Mouse (Mus musculus) MEL (cell line): Measurements from ENCODE around the gene Slc3a2. TPM values are rescaled to one million over a fixed set of nuclear protein-coding genes. Genes with fewer than 3 reads are reported as not detected.

Source experiments
- DNase-seq: peaks from one replicate; pipeline ENCODE4 v3.0.0; 2011; ENCODE audit warnings: low read depth, low spot score
- H3K27ac ChIP-seq: 2 replicates; pipeline ENCODE4 v1.5.1; 2012; ENCODE audit warnings: low read depth, mild to moderate bottlenecking, control low read depth, low read length, moderate library complexity; ENCODE audit not compliant: control insufficient read depth
- H3K27me3 ChIP-seq, 2 experiments: fragments of 150-350 bp in 1 of 2; sonication (generic) in 1 of 2; 2 replicates each; pipeline ENCODE4 v1.6.1; 2012; ENCODE audit warnings: low read length in 2 of 2, mild to moderate bottlenecking in 2 of 2, improper control_type of control experiment in 1 of 2, moderate library complexity in 1 of 2; ENCODE audit not compliant: insufficient read depth in 2 of 2, control insufficient read depth in 1 of 2
- H3K36me3 ChIP-seq, 2 experiments: 2 replicates each; pipeline ENCODE4 v1.6.1; 2012 to 2014; ENCODE audit warnings: low read length in 2 of 2, improper control_type of control experiment in 1 of 2, inconsistent platforms in 1 of 2, mild to moderate bottlenecking in 1 of 2; ENCODE audit not compliant: insufficient read depth in 2 of 2, control insufficient read depth in 1 of 2
- H3K4me1 ChIP-seq, 2 experiments: fragments of 150-350 bp in 1 of 2; sonication (generic) in 1 of 2; 2 replicates each; pipeline ENCODE4 v1.6.1; 2012; ENCODE audit warnings: low read length in 2 of 2, improper control_type of control experiment in 1 of 2, mild to moderate bottlenecking in 1 of 2; ENCODE audit not compliant: insufficient read depth in 2 of 2, control insufficient read depth in 1 of 2
- H3K4me3 ChIP-seq, 2 experiments: fragments of 150-350 bp in 1 of 2; sonication (generic) in 1 of 2; 2 replicates each; pipeline ENCODE4 v1.5.1; 2012; ENCODE audit warnings: low read depth in 2 of 2, low read length in 2 of 2, mild to moderate bottlenecking in 2 of 2, moderate library complexity in 2 of 2, control low read depth in 1 of 2, improper control_type of control experiment in 1 of 2; ENCODE audit not compliant: control insufficient read depth in 1 of 2, insufficient read depth in 1 of 2
- H3K79me2 ChIP-seq: 2 replicates; pipeline ENCODE4 v1.6.1; 2012; ENCODE audit warnings: mild to moderate bottlenecking, low read length, moderate library complexity; ENCODE audit not compliant: control insufficient read depth, poor library complexity, insufficient read depth
- H3K9ac ChIP-seq: 2 replicates; pipeline ENCODE4 v1.6.1; 2012; ENCODE audit warnings: low read depth, mild to moderate bottlenecking, control low read depth, low read length, moderate library complexity; ENCODE audit not compliant: control insufficient read depth, poor library complexity, severe bottlenecking
- H3K9me3 ChIP-seq: fragments of 150-350 bp; sonication (generic); replicated peaks from 2 replicates; pipeline ENCODE4 v1.6.1; 2012; ENCODE audit warnings: mild to moderate bottlenecking, low read length, improper control_type of control experiment, moderate library complexity; ENCODE audit not compliant: insufficient read depth
- ETS1 ChIP-seq: IDR thresholded peaks from 2 replicates; pipeline ENCODE4 v1.6.1; 2012; ENCODE audit warnings: low read depth, mild to moderate bottlenecking, inconsistent platforms, low read length, improper control_type of control experiment, moderate library complexity
- GATA1 ChIP-seq: IDR thresholded peaks from 2 replicates; pipeline ENCODE4 v1.6.1; 2011; ENCODE audit warnings: low read depth, low read length, improper control_type of control experiment
- MYB ChIP-seq: IDR thresholded peaks from 2 replicates; pipeline ENCODE4 v1.6.1; 2011; ENCODE audit warnings: mild to moderate bottlenecking, low read depth, low read length, improper control_type of control experiment
- NRF1 ChIP-seq: IDR thresholded peaks from 2 replicates; pipeline ENCODE4 v1.6.1; 2014; ENCODE audit warnings: low read depth, mild to moderate bottlenecking, inconsistent platforms, low read length, improper control_type of control experiment, moderate library complexity; ENCODE audit not compliant: poor library complexity, insufficient read depth, severe bottlenecking
- POLR2A ChIP-seq, 2 experiments: IDR thresholded peaks; 2 replicates each; pipeline ENCODE4 v1.6.1; 2011 to 2012; ENCODE audit warnings: low read length in 2 of 2, mild to moderate bottlenecking in 2 of 2, control low read depth in 1 of 2, improper control_type of control experiment in 1 of 2, low read depth in 1 of 2, moderate library complexity in 1 of 2; ENCODE audit not compliant: control insufficient read depth in 1 of 2, insufficient read depth in 1 of 2, poor library complexity in 1 of 2
- TAL1 ChIP-seq: IDR thresholded peaks from 2 replicates; pipeline ENCODE4 v1.6.1; 2012; ENCODE audit warnings: mild to moderate bottlenecking, inconsistent platforms, low read length, moderate library complexity, mixed read lengths
- TBP ChIP-seq: IDR thresholded peaks from 2 replicates; pipeline ENCODE4 v1.8.0; 2011; ENCODE audit warnings: low read depth, low read length, improper control_type of control experiment
- TCF12 ChIP-seq: IDR thresholded peaks from 2 replicates; pipeline ENCODE4 v1.6.1; 2014; ENCODE audit warnings: low read depth, mild to moderate bottlenecking, inconsistent platforms, low read length, improper control_type of control experiment, moderate library complexity
- polyA plus RNA-seq, 2 experiments: library from polyadenylated mRNA; stranded (reverse) in 1 of 2; unstranded in 1 of 2; fragments of >175 nt in 1 of 2; fragments of >200 nt in 1 of 2; gene quantifications; 2 replicates each; pipeline versions ENCODE4 v1.2.1 to v1.2.4; 2012; ENCODE audit warnings: low replicate concordance in 2 of 2, low read depth in 1 of 2; ENCODE audit not compliant: insufficient read length in 2 of 2, insufficient read depth in 1 of 2, missing spikeins in 1 of 2
- total RNA-seq: library from RNA; depleted of rRNA; stranded (reverse); fragments of 300-350 nt; gene quantifications from 2 replicates; pipeline ENCODE4 v1.2.3, GENCODE M21; 2012

Gene Slc3a2
- total and polyA plus RNA-seq, 3 experiments, result 164 to 670 (median 428) TPM

DNA sequence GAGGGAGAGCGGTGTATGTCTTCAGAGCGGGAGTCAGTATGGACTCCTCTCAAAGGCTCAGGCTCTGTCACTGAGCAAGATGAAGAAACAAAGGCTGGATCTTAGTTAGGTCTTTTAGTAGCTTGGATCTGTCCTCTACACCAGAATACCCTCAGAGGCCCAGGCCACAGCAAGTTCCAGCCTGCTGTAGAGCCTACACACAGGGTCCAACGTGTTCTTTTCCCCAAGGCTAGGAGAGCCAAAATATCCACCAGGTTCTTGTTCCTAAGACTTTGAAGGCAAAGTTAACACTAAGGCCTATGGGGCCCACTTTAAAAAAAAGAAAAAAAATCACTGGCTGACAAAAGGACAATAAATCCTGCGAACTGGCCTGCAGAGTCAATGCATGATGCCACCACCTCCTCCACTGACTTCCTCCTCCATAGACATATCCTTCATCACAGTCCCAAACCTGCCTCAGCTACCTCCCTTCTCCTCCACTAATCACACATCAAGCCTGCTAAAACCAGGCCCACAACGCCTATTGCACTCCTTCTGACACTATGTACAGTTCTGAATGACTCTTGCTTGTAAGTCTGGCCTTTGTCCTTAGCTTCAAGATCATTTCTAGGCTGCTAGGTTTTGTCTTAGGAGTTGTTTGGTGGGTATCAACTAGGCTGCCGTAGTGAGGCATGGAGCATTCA, 18.0 kb downstream of the Slc3a2 start:
- peaks cover 0 to 2% of the 10 kb centered on the region in 2 experiments; a peak in 1 of 4 replicates for H3K4me1 ChIP-seq
- no peak overlapping the region for H3K4me3 ChIP-seq
- H3K79me2 ChIP-seq, result peaks cover 3% of the 10 kb centered on the region; the same call in 1 of the 2 replicates
- DNase-seq, result no peak
- no peaks in the 10 kb centered on the region for H3K9me3 ChIP-seq
- no peak overlapping the region for H3K27ac ChIP-seq
- no peaks in the 10 kb centered on the region for H3K27me3 ChIP-seq
- no peak overlapping the region for H3K9ac ChIP-seq
- TF ChIP-seq GATA1, result no peak
- peak in 1 of 2 experiments; percentile 53; a peak in 2 of 4 replicates for TF ChIP-seq POLR2A (IDR thresholded peaks at IDR 0.05; ENCODE audit: control insufficient read depth in 1 of 2, insufficient read depth in 1 of 2, low read depth in 1 of 2, low read length in 2 of 2, poor library complexity in 1 of 2)
- peaks cover 4 to 8% of the 10 kb centered on the region in 2 experiments for H3K36me3 ChIP-seq

- Histone ChIP-seq H3K4me3 (no peak overlapping the region), H3K27me3 (no peaks in the 10 kb centered on the region), H3K9ac (no peak overlapping the region), H3K79me2 (no peaks in the 10 kb centered on the region), H3K4me1 (no peaks in the 10 kb centered on the region), H3K27ac (no peak overlapping the region), H3K36me3 (peaks cover 2 to 4% of the 10 kb centered on the region in 2 experiments; a peak in 3 of 4 replicates), H3K9me3 (no peaks in the 10 kb centered on the region)
- DNase-seq, result no peak
- TF ChIP-seq POLR2A (IDR thresholded peaks at IDR 0.05; ENCODE audit: control insufficient read depth in 1 of 2, insufficient read depth in 1 of 2, low read depth in 1 of 2, low read length in 2 of 2, poor library complexity in 1 of 2) (no peak), GATA1 (no peak), TAL1 (no peak), ETS1 (no peak)
These were observed 19.6 kb downstream of the Slc3a2 start for GRCm38 (mm10) chr19:8703571-8703970.

DNA sequence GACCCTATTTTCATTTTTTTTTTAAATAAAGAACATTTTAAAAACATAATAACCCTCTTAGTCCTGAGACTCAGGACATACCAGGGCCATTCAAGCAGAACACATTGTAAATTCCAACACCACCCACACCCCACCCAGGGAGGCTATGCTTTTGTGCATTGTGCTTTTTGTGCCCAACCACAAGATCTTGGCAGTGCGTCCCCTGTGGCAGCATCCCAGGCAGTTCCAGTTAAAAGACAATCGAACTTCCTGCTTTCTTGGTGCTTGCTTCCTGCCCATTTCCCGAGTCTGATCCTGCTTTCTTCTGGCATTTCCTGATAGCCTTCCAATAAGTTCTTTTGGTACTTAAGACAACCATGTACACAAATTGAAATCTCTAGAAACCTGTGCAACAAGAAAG, 20.7 kb downstream of the Slc3a2 start:
- Histone ChIP-seq H3K4me3 (no peak overlapping the region), H3K9me3 (no peaks in the 10 kb centered on the region), H3K27me3 (no peaks in the 10 kb centered on the region), H3K4me1 (no peaks in the 10 kb centered on the region), H3K9ac (no peak overlapping the region), H3K27ac (no peak overlapping the region)
- no peak for DNase-seq
- TF ChIP-seq NRF1 (no peak), MYB (no peak), TBP (no peak), TCF12 (no peak)
- TF ChIP-seq, all 39 proteins: peak for 0
- Histone ChIP-seq H3K79me2 (no peaks in the 10 kb centered on the region), H3K36me3 (peaks cover 0 to 1% of the 10 kb centered on the region in 2 experiments; a peak in 3 of 4 replicates)
